Mouse (Mus musculus) testis, adult 2 months (tissue): ENCODE data around the gene Rad51b. TPM values are rescaled to one million over a fixed set of nuclear protein-coding genes. Genes with fewer than 3 reads are reported as not detected.

ENCODE experiments used
- H3K27ac ChIP-seq: fragments of 200-500 bp; 2 replicates; pipeline ENCODE4 v1.5.1; 2012; ENCODE audit warnings: low read depth, low read length; ENCODE audit not compliant: control insufficient read depth, insufficient read depth
- H3K27me3 ChIP-seq: fragments of 200-500 bp; 2 replicates; pipeline ENCODE4 v1.6.1; 2012; ENCODE audit warnings: mild to moderate bottlenecking, low read length, moderate library complexity; ENCODE audit not compliant: control insufficient read depth, insufficient read depth
- H3K36me3 ChIP-seq: fragments of 200-500 bp; 2 replicates; pipeline ENCODE4 v1.6.1; 2012; ENCODE audit warnings: mild to moderate bottlenecking, low read length; ENCODE audit not compliant: control insufficient read depth, insufficient read depth
- H3K4me1 ChIP-seq: fragments of 200-500 bp; 2 replicates; pipeline ENCODE4 v1.6.1; 2012; ENCODE audit warnings: low read length; ENCODE audit not compliant: control insufficient read depth, insufficient read depth
- H3K4me3 ChIP-seq: fragments of 200-500 bp; 2 replicates; pipeline ENCODE4 v1.5.1; 2012; ENCODE audit warnings: low read depth, mild to moderate bottlenecking, low read length, moderate library complexity, mixed read lengths; ENCODE audit not compliant: control insufficient read depth
- CTCF ChIP-seq: fragments of 200-500 bp; IDR thresholded peaks from 2 replicates; pipeline ENCODE4 v1.5.1; 2012; ENCODE audit warnings: low read depth, mild to moderate bottlenecking, inconsistent platforms, low read length, moderate library complexity; ENCODE audit not compliant: control insufficient read depth, insufficient read depth, insufficient replicate concordance
- POLR2A ChIP-seq: fragments of 200-500 bp; IDR thresholded peaks from 2 replicates; pipeline ENCODE4 v1.6.1; 2012; ENCODE audit warnings: low read depth, mild to moderate bottlenecking, inconsistent platforms, low read length, moderate library complexity; ENCODE audit not compliant: control insufficient read depth
- polyA plus RNA-seq: library from polyadenylated mRNA; depleted of rRNA; stranded (reverse); fragments of >200 nt; gene quantifications from 2 replicates; pipeline ENCODE4 v1.2.3, GENCODE M21; 2012

Rad51b gene
- polyA plus RNA-seq, 1 experiment: 2.7 TPM

DNA sequence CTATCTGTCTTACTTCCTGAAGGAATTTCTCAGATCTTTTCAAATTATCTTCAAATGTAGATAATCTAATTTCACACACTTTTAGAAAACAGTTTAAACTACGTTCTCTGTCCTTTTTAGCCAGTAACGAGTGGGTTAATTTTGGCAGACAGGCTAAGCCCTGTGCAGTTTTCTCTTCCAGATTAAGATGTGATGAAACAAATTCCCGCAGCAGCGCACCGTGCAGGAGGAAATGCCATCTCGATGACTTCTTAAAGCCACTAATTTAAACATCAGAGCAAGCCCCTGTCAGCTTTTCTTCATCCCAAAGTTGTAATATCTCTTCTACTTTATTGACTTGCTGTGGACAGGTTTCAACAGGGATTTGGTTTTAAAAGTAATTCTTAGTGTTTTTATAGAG is 123.5 kb downstream of the Rad51b start:
- H3K4me3 ChIP-seq: no peak overlapping the region
- TF ChIP-seq POLR2A (no peak), CTCF (no peak)
- H3K27ac ChIP-seq: no peak overlapping the region
- no peaks in the 10 kb centered on the region for H3K4me1 ChIP-seq
- H3K27me3 ChIP-seq: no peaks in the 10 kb centered on the region
- H3K36me3 ChIP-seq: no peaks in the 10 kb centered on the region

DNA sequence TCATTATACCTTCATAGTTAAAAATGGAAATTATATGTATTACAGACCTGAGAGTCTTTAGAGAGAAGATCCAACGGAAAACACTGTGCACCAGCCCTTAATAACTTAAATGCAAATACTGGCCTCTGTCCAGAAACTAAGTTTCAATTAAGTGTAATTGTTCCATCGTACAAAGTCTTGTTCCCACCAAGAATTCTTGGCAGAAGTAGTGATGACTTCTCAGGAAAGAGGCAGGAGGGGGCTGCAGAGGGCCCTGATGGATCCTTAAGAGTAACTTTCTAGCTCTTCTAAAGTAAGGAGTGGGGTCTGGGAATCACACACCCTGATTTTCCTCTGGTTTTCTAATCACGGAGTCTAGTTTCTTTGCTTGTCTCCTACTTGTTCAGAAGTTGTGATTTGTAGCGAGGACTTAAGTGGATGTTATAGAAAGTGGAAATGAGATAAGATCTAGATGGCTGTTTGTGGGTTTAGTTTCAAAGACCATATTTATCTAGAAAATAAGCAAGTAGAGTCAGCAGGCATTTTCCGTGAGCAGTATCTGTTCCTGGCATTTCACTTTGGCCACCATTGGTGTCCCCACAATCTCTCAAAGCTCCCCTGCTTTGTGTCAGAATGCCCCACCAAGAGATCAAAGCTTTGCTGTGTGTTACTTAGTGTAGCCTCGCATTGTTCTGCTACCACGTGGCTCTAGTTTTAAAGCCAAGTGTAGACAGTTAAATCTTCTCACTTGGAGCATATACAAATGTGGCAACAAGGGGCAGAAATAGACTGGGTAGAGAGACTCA is 132.6 kb downstream of the Rad51b start:
- TF ChIP-seq POLR2A: no peak
- no peak for TF ChIP-seq CTCF
- no peak overlapping the region for H3K4me3 ChIP-seq
- no peaks in the 10 kb centered on the region for H3K4me1 ChIP-seq
- no peak overlapping the region for H3K27ac ChIP-seq
- H3K36me3 ChIP-seq: no peaks in the 10 kb centered on the region
- H3K27me3 ChIP-seq: no peaks in the 10 kb centered on the region

DNA sequence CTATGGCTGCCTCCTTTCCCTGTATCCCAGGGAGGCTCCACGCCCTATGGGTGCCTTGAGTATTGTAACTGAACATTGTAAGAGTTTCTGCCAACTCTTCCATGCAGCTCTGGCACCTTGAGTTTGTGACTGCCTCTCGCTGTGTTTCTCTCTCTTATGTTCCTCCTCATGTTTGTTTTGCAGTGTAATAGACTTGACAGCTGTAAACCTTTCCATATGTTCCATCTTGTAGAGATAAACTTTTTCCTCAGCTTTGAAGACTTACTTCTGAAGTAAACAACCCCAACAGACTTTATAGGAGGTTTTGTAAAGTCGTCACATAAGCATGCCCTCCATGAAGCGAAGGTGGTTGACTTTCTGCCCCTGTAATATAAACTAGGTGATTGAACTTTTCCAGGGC is 134.1 kb downstream of the Rad51b start:
- TF ChIP-seq CTCF (no peak), POLR2A (no peak)
- Histone ChIP-seq H3K4me1 (no peaks in the 10 kb centered on the region), H3K4me3 (no peak overlapping the region), H3K27me3 (no peaks in the 10 kb centered on the region), H3K36me3 (no peaks in the 10 kb centered on the region), H3K27ac (no peak overlapping the region)

DNA sequence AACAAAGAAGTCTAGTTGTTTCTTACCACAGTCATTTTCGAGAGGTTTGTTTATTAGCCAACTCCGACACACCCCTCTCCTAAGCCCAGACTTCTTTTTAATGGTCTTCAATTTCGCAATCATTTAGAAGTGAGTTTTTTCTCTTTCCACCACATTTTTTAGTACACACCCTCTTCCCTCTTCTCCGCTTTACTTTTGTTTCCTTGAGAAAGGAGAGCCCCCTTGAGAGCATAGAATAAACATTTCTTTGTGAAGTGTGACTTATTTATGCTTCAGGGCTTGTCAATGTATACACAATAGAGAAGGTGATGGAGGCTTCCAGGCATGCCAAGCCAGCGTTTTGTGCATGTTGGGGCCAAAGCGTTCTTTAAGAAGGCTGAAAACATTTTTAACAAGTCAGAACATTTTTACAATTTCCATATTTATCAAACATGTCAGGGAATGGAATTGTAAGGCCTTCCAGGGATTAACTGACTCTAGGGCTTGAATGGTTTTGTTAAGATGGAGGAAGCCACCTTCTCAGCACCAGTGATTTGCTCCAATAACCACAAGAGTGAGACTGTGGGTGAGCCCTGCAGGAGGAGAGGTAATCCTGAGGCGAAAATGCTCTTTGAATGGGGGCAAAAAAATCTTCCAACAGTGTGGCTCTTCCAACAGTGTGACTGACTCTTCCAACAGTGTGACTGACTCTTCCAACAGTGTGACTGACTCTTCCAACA is 136.8 kb downstream of the Rad51b start:
- no peaks in the 10 kb centered on the region for H3K36me3 ChIP-seq
- no peak overlapping the region for H3K27ac ChIP-seq
- TF ChIP-seq POLR2A: no peak
- TF ChIP-seq CTCF: no peak
- H3K4me1 ChIP-seq: no peaks in the 10 kb centered on the region
- H3K27me3 ChIP-seq: no peaks in the 10 kb centered on the region
- H3K4me3 ChIP-seq: no peak overlapping the region

DNA sequence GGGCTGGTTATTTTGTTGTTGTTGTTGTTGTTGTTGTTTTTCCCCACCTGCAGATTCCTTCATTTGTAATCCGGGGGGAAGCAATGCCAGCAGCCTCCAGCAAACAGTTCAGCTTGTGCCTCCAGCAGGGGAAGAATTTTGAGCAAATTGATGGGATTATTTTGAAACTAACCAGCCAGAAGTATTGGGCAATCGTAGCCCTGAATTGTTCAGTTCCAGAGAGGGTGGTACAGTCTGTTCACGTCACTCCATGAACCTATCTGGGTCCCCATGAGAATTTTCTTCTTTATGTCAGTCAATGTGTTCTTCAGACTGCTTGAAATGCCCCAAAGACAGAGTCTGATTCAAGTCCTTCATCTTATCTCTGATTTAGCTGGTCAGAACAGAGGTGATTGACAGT is 138.4 kb downstream of the Rad51b start:
- Histone ChIP-seq H3K27ac (no peak overlapping the region), H3K36me3 (no peaks in the 10 kb centered on the region)
- TF ChIP-seq POLR2A: no peak
- no peak for TF ChIP-seq CTCF

DNA sequence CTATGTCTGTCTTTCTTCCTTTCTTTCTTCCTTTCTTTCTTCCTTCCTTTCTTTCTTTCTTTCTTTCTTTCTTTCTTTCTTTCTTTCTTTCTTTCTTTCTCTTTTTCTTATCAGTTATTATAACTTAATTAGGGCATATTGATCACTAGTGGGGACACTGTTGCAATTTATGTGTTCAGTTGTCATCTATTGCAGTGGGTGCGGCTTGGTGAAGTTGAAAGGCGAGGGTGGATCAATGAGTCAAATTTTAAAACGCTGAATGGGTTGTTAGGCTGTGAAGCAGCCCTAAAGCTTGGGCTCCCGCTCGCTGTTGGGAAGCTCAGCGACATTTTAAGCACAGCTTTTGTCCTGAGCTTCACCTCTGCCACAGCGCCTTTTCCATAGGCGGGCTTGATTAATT is 139.0 kb downstream of the Rad51b start:
- Histone ChIP-seq H3K36me3 (no peaks in the 10 kb centered on the region), H3K27me3 (no peaks in the 10 kb centered on the region), H3K4me3 (no peak overlapping the region), H3K27ac (no peak overlapping the region), H3K4me1 (no peaks in the 10 kb centered on the region)
- TF ChIP-seq CTCF (no peak), POLR2A (no peak)

More for the DNA sequence above, 138.4 kb downstream of the Rad51b start:
- no peak overlapping the region for H3K4me3 ChIP-seq
- H3K27me3 ChIP-seq: no peaks in the 10 kb centered on the region
- H3K4me1 ChIP-seq: no peaks in the 10 kb centered on the region

DNA sequence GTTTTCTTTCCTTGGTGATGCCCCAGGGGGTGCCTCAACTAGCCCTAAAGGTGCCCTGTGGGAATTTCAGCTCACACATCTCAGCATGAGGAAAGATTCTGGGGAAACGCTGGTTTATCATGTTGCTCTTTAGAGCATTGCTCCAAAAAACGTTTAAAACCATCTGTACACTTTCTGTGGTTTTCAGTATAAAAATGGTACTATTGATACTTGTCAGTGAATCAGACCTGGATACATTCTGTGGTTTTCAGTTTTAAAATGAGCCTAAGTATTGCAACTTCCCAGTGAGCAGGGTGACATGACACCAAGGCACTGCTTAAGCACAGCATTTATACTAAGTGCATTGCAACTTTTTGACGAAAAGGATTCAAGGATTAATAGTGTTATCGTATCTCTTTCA is 139.8 kb downstream of the Rad51b start:
- no peaks in the 10 kb centered on the region for H3K4me1 ChIP-seq
- no peak overlapping the region for H3K4me3 ChIP-seq
- H3K36me3 ChIP-seq: no peaks in the 10 kb centered on the region
- TF ChIP-seq CTCF: no peak
- no peak for TF ChIP-seq POLR2A
- no peaks in the 10 kb centered on the region for H3K27me3 ChIP-seq
- H3K27ac ChIP-seq: no peak overlapping the region
